Mouse (Mus musculus) heart, postnatal 4 days (tissue): ENCODE results near the gene Abl1. TPM values are rescaled to one million over a fixed set of nuclear protein-coding genes. Genes with fewer than 3 reads are reported as not detected.

Experiments used
- DNase-seq: peaks from one replicate; pipeline ENCODE4 v3.0.0; 2021
- total RNA-seq, 2 experiments: library from RNA; stranded (reverse); gene quantifications; 2 replicates each; pipeline ENCODE4 v1.2.3; 2021

Gene Abl1
- total RNA-seq, 2 experiments from 2014 or later: 80.1 to 90.6 TPM

DNA sequence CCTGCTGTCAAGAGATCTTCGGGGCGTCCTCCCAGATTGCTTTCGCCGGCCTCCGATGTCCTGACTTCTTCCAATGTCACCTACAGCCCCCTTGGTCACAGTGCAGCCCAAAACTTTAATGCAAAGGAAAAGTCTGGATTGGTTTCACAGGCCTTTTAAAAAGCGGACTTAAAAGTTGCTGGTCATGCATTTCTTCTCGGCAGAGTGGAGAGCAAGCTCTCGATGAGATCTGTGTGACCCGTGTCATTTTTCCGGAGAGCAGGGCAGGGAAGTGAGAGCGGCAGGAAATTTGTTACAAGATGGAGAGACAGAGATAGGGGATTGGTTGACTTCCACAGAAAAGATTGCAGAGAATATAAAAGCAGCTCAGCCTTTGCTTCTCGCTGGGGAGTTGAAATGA lies 869 bp downstream of the Abl1 start:
- DNase-seq: no peak

GRCm38 (mm10) chr2:31690063-31690462 lies 1.9 kb downstream of the Abl1 start:
- DNase-seq: no peak

- DNase-seq: no peak
Observed at GRCm38 (mm10) chr2:31698209-31698608, 10.0 kb downstream of the Abl1 start.

GRCm38 (mm10) chr2:31700545-31701446 lies 12.6 kb downstream of the Abl1 start:
- DNase-seq: peak; percentile 22

- no peak for DNase-seq
Observed at GRCm38 (mm10) chr2:31703226-31703625, 15.1 kb downstream of the Abl1 start.

- DNase-seq: no peak
Observed at GRCm38 (mm10) chr2:31705914-31706313, 17.7 kb downstream of the Abl1 start.

GRCm38 (mm10) chr2:31706531-31706930 lies 18.4 kb downstream of the Abl1 start:
- DNase-seq: no peak

- DNase-seq: no peak
Observed at GRCm38 (mm10) chr2:31712716-31713115, 24.5 kb downstream of the Abl1 start.

GRCm38 (mm10) chr2:31713813-31714212 lies 25.6 kb downstream of the Abl1 start:
- DNase-seq: no peak

DNA sequence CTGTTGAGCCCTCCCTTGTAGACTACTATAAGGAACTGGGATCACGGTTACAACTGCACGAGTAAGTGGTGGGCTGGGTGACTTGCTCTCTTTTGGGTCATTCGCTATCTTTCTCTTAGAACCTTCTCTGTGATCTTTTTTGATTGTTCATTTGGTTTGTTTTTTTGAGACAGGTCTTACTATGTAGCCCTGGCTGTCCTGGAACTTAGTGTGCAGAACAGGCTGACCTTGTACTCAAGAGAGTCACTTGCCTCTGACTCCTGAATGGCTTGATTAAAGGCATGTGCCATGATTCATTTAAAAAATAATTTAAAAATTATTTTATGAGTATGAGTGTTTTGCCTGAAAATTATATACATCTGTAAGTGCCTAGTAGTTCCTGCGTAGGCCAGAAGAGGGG lies 26.6 kb downstream of the Abl1 start:
- DNase-seq: no peak

DNA sequence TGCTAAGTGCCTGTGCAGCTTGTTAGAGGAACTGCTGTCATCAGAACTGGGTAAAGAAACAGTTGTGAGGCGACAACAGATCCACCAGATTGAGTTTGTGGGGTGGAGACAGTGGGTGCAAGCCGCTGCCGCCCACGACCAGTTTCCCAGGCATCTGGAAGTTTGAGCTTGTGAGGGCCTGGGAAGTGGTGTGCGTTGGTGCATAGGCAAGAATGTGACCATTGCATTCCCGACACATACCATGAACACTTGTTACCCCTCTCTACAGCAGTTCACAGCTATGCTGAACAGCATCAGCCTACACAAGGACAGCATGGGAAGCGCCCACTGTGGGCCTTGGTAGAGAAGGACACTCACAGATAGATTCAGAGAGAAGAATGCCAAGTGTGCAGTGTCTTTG lies 27.8 kb downstream of the Abl1 start:
- no peak for DNase-seq

GRCm38 (mm10) chr2:31719202-31719880 lies 31.2 kb downstream of the Abl1 start:
- DNase-seq: no peak

DNA sequence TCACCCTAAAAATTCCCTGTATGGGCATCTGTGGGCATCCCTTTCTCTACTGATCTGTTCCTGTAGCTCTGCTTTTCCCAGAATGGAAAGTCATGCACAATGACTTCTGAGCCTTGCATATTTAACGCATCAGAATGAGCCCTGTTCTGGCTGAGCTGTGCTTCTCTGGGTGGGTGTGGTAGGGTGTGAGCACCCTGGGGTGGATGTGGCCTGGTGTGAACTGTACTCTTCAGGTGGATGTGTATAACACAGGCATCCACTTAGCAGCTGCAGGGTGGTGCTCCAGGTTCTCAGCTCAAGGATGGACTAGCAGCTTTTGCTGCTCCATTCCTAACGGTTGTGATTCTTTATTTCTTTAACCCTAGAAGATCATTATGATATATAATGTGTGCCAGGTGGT lies 31.8 kb downstream of the Abl1 start:
- no peak for DNase-seq

DNA sequence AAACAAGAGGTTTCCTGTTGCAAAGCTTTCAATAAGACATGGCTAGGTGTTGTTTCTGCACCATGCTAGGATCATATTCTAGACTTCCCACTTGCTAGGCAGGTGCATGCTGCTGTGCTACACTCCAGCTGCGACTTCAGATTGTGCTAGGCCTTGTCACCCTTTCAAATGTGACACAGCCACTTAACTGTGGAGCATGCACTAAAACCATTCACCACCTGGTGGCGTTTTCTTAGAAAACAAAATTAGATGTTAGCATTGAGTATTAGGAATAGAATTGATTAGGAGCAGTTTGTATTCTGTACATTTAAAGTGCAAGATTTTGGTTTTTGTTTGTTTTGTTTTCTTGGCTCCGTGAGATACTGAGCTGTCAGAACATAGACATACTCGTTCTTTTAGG lies 32.6 kb downstream of the Abl1 start:
- DNase-seq: peak; percentile 44

GRCm38 (mm10) chr2:31724730-31725490 lies 36.7 kb downstream of the Abl1 start:
- DNase-seq: no peak

- DNase-seq: no peak
Observed at GRCm38 (mm10) chr2:31727576-31728277, 39.6 kb downstream of the Abl1 start.

- no peak for DNase-seq
Observed at GRCm38 (mm10) chr2:31730640-31731039, 42.5 kb downstream of the Abl1 start.

DNA sequence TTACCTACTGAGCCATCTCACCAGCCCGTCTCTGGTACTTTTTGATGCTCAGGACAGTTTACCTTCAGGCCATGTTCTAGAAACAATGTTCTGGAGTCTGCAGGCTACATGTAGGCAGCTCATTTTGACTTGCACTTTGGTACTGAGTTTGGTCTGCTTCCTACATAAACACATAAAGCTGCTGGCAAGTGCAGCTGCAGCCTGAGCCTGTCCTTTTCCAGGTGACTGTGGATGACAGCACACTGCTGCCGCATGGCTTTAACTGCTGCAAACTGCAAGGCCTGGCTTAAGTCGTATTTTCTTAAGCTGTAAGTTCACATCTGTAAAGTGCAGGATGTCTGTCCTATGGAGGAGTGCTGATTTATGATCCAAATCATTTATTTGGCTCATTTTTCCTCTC lies 44.3 kb downstream of the Abl1 start:
- DNase-seq: no peak

DNA sequence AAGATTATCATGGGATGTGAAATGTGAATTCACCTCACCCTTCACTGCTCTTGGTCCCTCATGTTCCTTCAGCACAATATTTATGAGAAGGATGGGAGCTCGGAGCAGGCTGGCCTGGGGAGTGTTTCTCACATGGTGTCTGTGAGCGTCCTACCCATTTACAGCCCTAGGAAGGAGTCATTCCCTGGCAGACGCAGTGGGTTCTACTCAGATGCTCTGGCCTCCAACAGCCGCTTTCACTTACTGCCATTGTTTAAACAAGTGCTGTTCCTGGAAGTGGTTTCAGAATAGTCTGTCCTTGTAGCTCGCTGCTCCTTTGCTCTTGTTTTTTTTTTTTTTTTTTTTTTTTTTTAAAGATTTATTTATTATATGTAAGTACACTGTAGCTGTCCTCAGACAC lies 45.4 kb downstream of the Abl1 start:
- no peak for DNase-seq

- no peak for DNase-seq
Observed at GRCm38 (mm10) chr2:31739041-31739440, 50.9 kb downstream of the Abl1 start.

- DNase-seq: no peak
Observed at GRCm38 (mm10) chr2:31741728-31742127, 53.6 kb downstream of the Abl1 start.

- DNase-seq: peak; percentile 55
Observed at GRCm38 (mm10) chr2:31742134-31742533, 54.0 kb downstream of the Abl1 start.
